Mouse (Mus musculus): ENCODE results near the gene H2afj. TPM values are rescaled to one million over a fixed set of nuclear protein-coding genes. Genes with fewer than 3 reads are reported as not detected.

Gene H2afj
- total RNA-seq (2021) (10 to 100 TPM; 29.4 to 30.1 TPM), polyA plus RNA-seq (2012; rRNA removed) (24.6 and 49.4 TPM in 2 replicates)
- long read RNA-seq, transcript H2afj-201 (1 exons, 1,831 nt), result major isoform, 41 of 41 reads
- long read RNA-seq, partial matches to known transcripts, result 0 of 41 reads
- long read RNA-seq, other reads (novel, unspliced or antisense), result 0 of 41 reads

GRCm38 (mm10) chr6:136808014-136808417, at the start of gene H2afj:
Gene H2afj (plus strand): TSS chr6:136808244.
- peak; percentile 98 to 100 for DNase-seq
- TF ChIP-seq CTCF (IDR thresholded peaks at IDR 0.05) (no peak), POLR2A (IDR thresholded peaks at IDR 0.05; ENCODE audit: insufficient read depth, low read depth, low read length) (peak; percentile 53), EP300 (IDR thresholded peaks at IDR 0.05; ENCODE audit: insufficient read depth, low read depth, low read length) (peak; percentile 47; the same call in 1 of the 2 replicates)
- WGBS, result under 1% methylated on average over 27 of the region's 34 CpGs
- H3K4me1 ChIP-seq (ENCODE audit: control insufficient read depth, insufficient read depth, low read length), result peaks cover 4% of the 10 kb centered on the region
- peak within 1 kb of the TSS; percentile 79 for H3K4me3 ChIP-seq
- no peaks in the 10 kb centered on the region for H3K36me3 ChIP-seq (ENCODE audit: control insufficient read depth, insufficient read depth, low read length)
- H3K79me2 ChIP-seq (replicated peaks; ENCODE audit: control insufficient read depth, insufficient read depth, low read length), result no peaks in the 10 kb centered on the region
- no peaks in the 10 kb centered on the region for H3K27me3 ChIP-seq (ENCODE audit: control insufficient read depth, insufficient read depth, low read length)
- peak within 1 kb of the TSS; percentile 82 for H3K9ac ChIP-seq (ENCODE audit: low read depth, low read length)
- H3K27ac ChIP-seq, result peak within 1 kb of the TSS; percentile 75
- intact Hi-C loops (cut with DNase I), result no loop called here

- DNase-seq, result no peak
- no peak for TF ChIP-seq POLR2A (IDR thresholded peaks at IDR 0.05; ENCODE audit: insufficient read depth, low read depth, low read length)
- TF ChIP-seq EP300 (IDR thresholded peaks at IDR 0.05; ENCODE audit: insufficient read depth, low read depth, low read length), result no peak
- TF ChIP-seq CTCF (IDR thresholded peaks at IDR 0.05), result no peak
- H3K27me3 ChIP-seq (ENCODE audit: control insufficient read depth, insufficient read depth, low read length), result no peaks in the 10 kb centered on the region
- no peak overlapping the region for H3K4me3 ChIP-seq
- H3K9ac ChIP-seq (ENCODE audit: low read depth, low read length), result no peak overlapping the region
- H3K4me1 ChIP-seq (ENCODE audit: control insufficient read depth, insufficient read depth, low read length), result no peaks in the 10 kb centered on the region
- WGBS, result 14% methylated on average over 1 of the region's 1 CpGs
- no peaks in the 10 kb centered on the region for H3K79me2 ChIP-seq (replicated peaks; ENCODE audit: control insufficient read depth, insufficient read depth, low read length)
- H3K27ac ChIP-seq, result no peak overlapping the region
- no peaks in the 10 kb centered on the region for H3K36me3 ChIP-seq (ENCODE audit: control insufficient read depth, insufficient read depth, low read length)
- intact Hi-C loops (cut with DNase I), result no loop called here
These were observed 44.1 kb upstream of the H2afj start for GRCm38 (mm10) chr6:136763912-136764311.

GRCm38 (mm10) chr6:136769143-136769542, 38.9 kb upstream of the H2afj start:
- Histone ChIP-seq H3K4me3 (no peak overlapping the region), H3K79me2 (replicated peaks; ENCODE audit: control insufficient read depth, insufficient read depth, low read length) (no peaks in the 10 kb centered on the region), H3K27me3 (ENCODE audit: control insufficient read depth, insufficient read depth, low read length) (no peaks in the 10 kb centered on the region), H3K9ac (ENCODE audit: low read depth, low read length) (no peak overlapping the region), H3K36me3 (ENCODE audit: control insufficient read depth, insufficient read depth, low read length) (no peaks in the 10 kb centered on the region), H3K27ac (no peak overlapping the region), H3K4me1 (ENCODE audit: control insufficient read depth, insufficient read depth, low read length) (no peaks in the 10 kb centered on the region)
- intact Hi-C loops (cut with DNase I), result no loop called here
- WGBS, result 55% methylated on average over 8 of the region's 8 CpGs
- TF ChIP-seq CTCF (IDR thresholded peaks at IDR 0.05), result no peak
- no peak for TF ChIP-seq EP300 (IDR thresholded peaks at IDR 0.05; ENCODE audit: insufficient read depth, low read depth, low read length)
- no peak for TF ChIP-seq POLR2A (IDR thresholded peaks at IDR 0.05; ENCODE audit: insufficient read depth, low read depth, low read length)
- no peak for DNase-seq

DNA sequence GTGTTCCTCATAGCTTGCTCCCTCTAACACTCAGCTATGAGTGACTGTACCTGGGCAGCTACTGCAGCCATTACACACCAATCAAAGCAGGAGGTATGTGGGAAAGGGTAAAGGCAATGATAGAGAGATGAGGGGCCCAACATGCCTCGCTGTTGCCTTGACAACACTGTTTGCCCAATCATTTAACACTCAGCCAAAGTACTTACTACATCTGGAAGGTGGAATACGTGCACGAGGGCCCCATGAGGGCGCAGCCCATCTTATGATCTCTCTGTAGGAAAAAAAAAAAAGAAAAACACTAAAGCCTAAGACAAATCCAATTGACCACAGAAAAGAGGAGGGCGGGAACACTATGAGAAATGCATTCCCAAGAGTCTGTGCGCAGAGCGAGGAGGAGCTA, 38.2 kb upstream of the H2afj start:
- WGBS, result 82% methylated on average over 7 of the region's 7 CpGs
- Histone ChIP-seq H3K27me3 (ENCODE audit: control insufficient read depth, insufficient read depth, low read length) (no peaks in the 10 kb centered on the region), H3K27ac (no peak overlapping the region), H3K36me3 (ENCODE audit: control insufficient read depth, insufficient read depth, low read length) (no peaks in the 10 kb centered on the region), H3K4me3 (no peak overlapping the region), H3K4me1 (ENCODE audit: control insufficient read depth, insufficient read depth, low read length) (no peaks in the 10 kb centered on the region), H3K79me2 (replicated peaks; ENCODE audit: control insufficient read depth, insufficient read depth, low read length) (no peaks in the 10 kb centered on the region), H3K9ac (ENCODE audit: low read depth, low read length) (no peak overlapping the region)
- no peak for DNase-seq
- TF ChIP-seq POLR2A (IDR thresholded peaks at IDR 0.05; ENCODE audit: insufficient read depth, low read depth, low read length), result no peak
- TF ChIP-seq EP300 (IDR thresholded peaks at IDR 0.05; ENCODE audit: insufficient read depth, low read depth, low read length), result no peak
- TF ChIP-seq CTCF (IDR thresholded peaks at IDR 0.05), result no peak
- intact Hi-C loops (cut with DNase I), result no loop called here

- Histone ChIP-seq H3K36me3 (ENCODE audit: control insufficient read depth, insufficient read depth, low read length) (no peaks in the 10 kb centered on the region), H3K9ac (ENCODE audit: low read depth, low read length) (no peak overlapping the region), H3K27me3 (ENCODE audit: control insufficient read depth, insufficient read depth, low read length) (no peaks in the 10 kb centered on the region), H3K27ac (no peak overlapping the region), H3K4me1 (ENCODE audit: control insufficient read depth, insufficient read depth, low read length) (no peaks in the 10 kb centered on the region), H3K79me2 (replicated peaks; ENCODE audit: control insufficient read depth, insufficient read depth, low read length) (no peaks in the 10 kb centered on the region), H3K4me3 (no peak overlapping the region)
- intact Hi-C loops (cut with DNase I), result no loop called here
- 80% methylated on average over 1 of the region's 1 CpGs for WGBS
- TF ChIP-seq POLR2A (IDR thresholded peaks at IDR 0.05; ENCODE audit: insufficient read depth, low read depth, low read length), result no peak
- no peak for TF ChIP-seq EP300 (IDR thresholded peaks at IDR 0.05; ENCODE audit: insufficient read depth, low read depth, low read length)
- no peak for TF ChIP-seq CTCF (IDR thresholded peaks at IDR 0.05)
- DNase-seq, result no peak
These were observed 31.7 kb upstream of the H2afj start for GRCm38 (mm10) chr6:136776392-136776791.

DNA sequence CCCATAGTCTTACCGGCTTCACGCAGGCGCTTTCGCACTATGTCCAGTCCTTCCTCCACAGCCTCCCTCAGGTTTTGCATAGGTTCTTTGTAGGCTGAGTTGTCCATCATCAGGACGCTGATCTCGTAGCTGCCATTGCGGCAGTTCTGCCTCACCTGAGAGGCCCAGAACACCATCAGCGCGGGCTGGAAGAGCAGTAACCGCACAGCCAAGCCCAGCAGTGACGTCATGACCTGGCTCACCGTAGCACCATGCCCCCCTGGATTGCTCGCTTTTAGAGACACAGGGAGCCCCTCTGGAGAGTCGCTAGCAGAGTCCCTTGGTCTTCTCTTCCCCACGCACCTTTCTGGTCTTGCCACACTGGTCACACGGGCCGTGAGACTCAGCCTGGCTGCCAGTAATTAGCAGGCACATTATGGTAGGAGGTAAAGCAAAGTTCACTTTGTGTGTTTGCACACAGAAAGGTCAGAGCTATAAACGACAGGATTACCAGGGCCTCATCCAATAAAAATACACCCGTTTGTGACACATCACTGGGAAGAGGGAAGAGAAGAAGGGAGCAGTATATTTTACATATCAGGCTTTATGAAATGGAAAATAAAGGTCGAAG, 26.6 kb upstream of the H2afj start, which contains the start of gene Gucy2c:
Gucy2c (minus strand) TSS at position 389 of the 610 bp plus-strand sequence.
- Histone ChIP-seq H3K4me1 (ENCODE audit: control insufficient read depth, insufficient read depth, low read length) (no peaks in the 10 kb centered on the region), H3K4me3 (no peak within 1 kb of the TSS), H3K27ac (no peak within 1 kb of the TSS), H3K36me3 (ENCODE audit: control insufficient read depth, insufficient read depth, low read length) (no peaks in the 10 kb centered on the region), H3K9ac (ENCODE audit: low read depth, low read length) (no peak within 1 kb of the TSS), H3K27me3 (ENCODE audit: control insufficient read depth, insufficient read depth, low read length) (no peaks in the 10 kb centered on the region), H3K79me2 (replicated peaks; ENCODE audit: control insufficient read depth, insufficient read depth, low read length) (no peaks in the 10 kb centered on the region)
- no peak for TF ChIP-seq EP300 (IDR thresholded peaks at IDR 0.05; ENCODE audit: insufficient read depth, low read depth, low read length)
- TF ChIP-seq POLR2A (IDR thresholded peaks at IDR 0.05; ENCODE audit: insufficient read depth, low read depth, low read length), result no peak
- TF ChIP-seq CTCF (IDR thresholded peaks at IDR 0.05), result no peak
- no peak for DNase-seq
- 78% methylated on average over 20 of the region's 20 CpGs for WGBS
- intact Hi-C loops (cut with DNase I), result no loop called here
